Mouse (Mus musculus) embryonic facial prominence, embryonic 14.5 days (tissue): ENCODE data around the gene Csgalnact2. TPM values are rescaled to one million over a fixed set of nuclear protein-coding genes. Genes with fewer than 3 reads are reported as not detected.

ENCODE experiments used
- ATAC-seq: fragments of 200-750 bp; cut with Nextera tagmentation; 2 replicates; pipeline ENCODE4 v1.8.0; 2017; ENCODE audit warnings: low read depth, moderate number of reproducible peaks, moderate TSS enrichment
- DNase-seq: peaks from one replicate; pipeline ENCODE4 v3.0.0-alpha.2; 2015; ENCODE audit warnings: low spot score
- H3K27ac ChIP-seq: fragments of 300-500 bp; sonication (generic); replicated peaks from 2 replicates; pipeline ENCODE4 v1.5.1; 2014; ENCODE audit warnings: low read depth, mild to moderate bottlenecking, low read length, moderate library complexity
- H3K27me3 ChIP-seq: fragments of 300-500 bp; sonication (generic); replicated peaks from 2 replicates; pipeline ENCODE4 v1.6.1; 2014; ENCODE audit warnings: low read length; ENCODE audit not compliant: control insufficient read depth, insufficient read depth
- H3K36me3 ChIP-seq: fragments of 300-500 bp; sonication (generic); 2 replicates; pipeline ENCODE4 v1.6.1; 2014; ENCODE audit warnings: low read length, mixed read lengths; ENCODE audit not compliant: control insufficient read depth, insufficient read depth
- H3K4me1 ChIP-seq: fragments of 300-500 bp; sonication (generic); 2 replicates; pipeline ENCODE4 v1.6.1; 2014; ENCODE audit warnings: antibody characterized with exemption, low read length; ENCODE audit not compliant: control insufficient read depth, insufficient read depth
- H3K4me2 ChIP-seq: fragments of 300-500 bp; sonication (generic); 2 replicates; pipeline ENCODE4 v1.6.1; 2014; ENCODE audit warnings: low read depth, mild to moderate bottlenecking, low read length, moderate library complexity, mixed read lengths
- H3K4me3 ChIP-seq: fragments of 300-500 bp; sonication (generic); 2 replicates; pipeline ENCODE4 v1.5.1; 2014; ENCODE audit warnings: low read depth, mild to moderate bottlenecking, low read length
- H3K9ac ChIP-seq: fragments of 300-500 bp; sonication (generic); 2 replicates; pipeline ENCODE4 v1.6.1; 2014; ENCODE audit warnings: low read depth, mild to moderate bottlenecking, low read length, moderate library complexity, mixed read lengths
- H3K9me3 ChIP-seq: fragments of 300-500 bp; sonication (generic); 2 replicates; pipeline ENCODE4 v1.6.1; 2016; ENCODE audit warnings: low read length; ENCODE audit not compliant: control insufficient read depth
- WGBS: fragments of 180-500 bp; shearing (Covaris S2); extraction: QIAGEN DNeasy Blood & Tissue Kit; methylation state at CpG from one replicate; pipeline ENCODE4 v1.1.7; 2014; 5-methylcytosine and 5-hydroxymethylcytosine counted together
- polyA plus RNA-seq: library from polyadenylated mRNA; unstranded; fragments of >200 nt; fragmentation: Nextera tagmentation; extraction: Ambion mirVana; gene quantifications from 2 replicates; pipeline ENCODE4 v1.2.1, GENCODE M21; 2014

Gene Csgalnact2
- polyA plus RNA-seq, 1 experiment from 2014 or later, result 21.2 TPM

DNA sequence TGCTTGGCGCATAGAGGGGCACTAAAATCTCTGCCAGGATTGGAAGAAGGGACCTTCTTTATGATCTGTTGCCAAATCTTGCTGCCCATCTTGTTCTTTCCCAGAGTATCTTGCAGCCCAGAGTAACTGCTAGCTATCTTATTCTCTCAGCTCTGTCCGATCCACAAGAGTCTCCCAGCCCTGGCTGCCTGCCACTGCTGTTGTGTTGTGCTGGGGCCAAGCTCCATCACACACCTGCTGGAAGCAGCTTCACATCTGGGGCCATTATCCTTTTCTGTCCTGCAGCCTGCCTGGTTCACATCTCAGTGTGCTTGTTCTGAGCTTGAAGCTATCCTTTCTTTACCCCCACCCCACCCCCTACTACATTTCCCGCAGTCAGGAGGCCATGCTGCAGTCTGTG, 62.7 kb downstream of the Csgalnact2 start:
- H3K9me3 ChIP-seq, result no peaks in the 10 kb centered on the region
- no peak overlapping the region for H3K4me3 ChIP-seq
- 72% methylated on average over 3 of the region's 3 CpGs for WGBS
- no peaks in the 10 kb centered on the region for H3K36me3 ChIP-seq
- H3K27me3 ChIP-seq, result no peaks in the 10 kb centered on the region
- DNase-seq (no peak), ATAC-seq (no peak)
- H3K9ac ChIP-seq, result no peak overlapping the region
- H3K4me2 ChIP-seq, result no peak overlapping the region
- 0 out of 2 replicates have a peak, but pooled peaks cover 8% of the 10 kb centered on the region for H3K4me1 ChIP-seq
- H3K27ac ChIP-seq, result no peak overlapping the region

DNA sequence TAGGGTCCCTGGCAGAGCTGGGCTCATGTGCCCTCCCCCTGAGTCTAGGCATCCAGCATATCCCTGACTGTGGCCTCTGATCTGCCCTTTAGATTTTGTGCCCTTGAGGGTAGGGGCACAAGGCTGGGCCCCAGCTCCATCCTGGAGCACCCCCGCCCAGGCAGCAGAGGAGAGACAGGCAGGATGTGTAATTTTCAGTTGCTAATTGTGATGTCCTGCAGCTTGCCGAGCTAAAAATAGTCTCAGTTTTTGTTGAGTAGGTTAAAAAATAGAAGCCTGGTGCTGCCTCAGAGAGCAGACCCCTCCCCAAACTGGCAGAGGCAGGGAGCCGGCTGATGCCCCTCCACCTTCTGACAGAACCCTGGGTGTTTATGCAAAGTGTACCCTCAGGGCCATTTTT, 64.8 kb downstream of the Csgalnact2 start:
- no peak overlapping the region for H3K4me2 ChIP-seq
- H3K9me3 ChIP-seq, result no peaks in the 10 kb centered on the region
- no peaks in the 10 kb centered on the region for H3K27me3 ChIP-seq
- H3K4me3 ChIP-seq, result no peak overlapping the region
- no peak for ATAC-seq
- no peaks in the 10 kb centered on the region for H3K36me3 ChIP-seq
- WGBS, result 37% methylated on average over 3 of the region's 3 CpGs
- H3K27ac ChIP-seq, result no peak overlapping the region; the same call in 1 of the 2 replicates
- 0 out of 2 replicates have a peak, but pooled peaks cover 8% of the 10 kb centered on the region for H3K4me1 ChIP-seq
- H3K9ac ChIP-seq, result 0 out of 2 replicates have a peak overlapping the region, but pooled peaks have one; percentile 25
- no peak for DNase-seq

DNA sequence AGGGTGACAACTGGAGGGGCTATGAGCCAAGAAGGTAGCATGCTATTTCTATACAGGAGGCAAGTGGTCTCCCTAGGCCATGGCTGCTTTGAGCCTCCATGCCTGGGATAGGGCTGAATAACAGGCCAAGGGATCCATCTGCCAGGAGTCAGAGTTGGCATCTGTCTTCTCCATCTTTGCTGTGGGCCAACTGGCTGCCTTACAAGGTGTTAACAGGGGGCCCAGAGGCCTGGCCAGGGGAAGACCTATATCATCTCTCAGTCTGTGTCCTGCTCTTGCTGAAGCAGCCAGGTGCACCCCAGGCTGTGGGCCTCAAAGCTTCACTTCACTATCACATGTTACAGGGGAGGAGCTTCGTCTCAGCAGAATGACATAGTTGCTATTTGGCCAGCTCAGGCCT, 66.8 kb downstream of the Csgalnact2 start:
- no peak overlapping the region for H3K4me2 ChIP-seq
- no peaks in the 10 kb centered on the region for H3K36me3 ChIP-seq
- no peak overlapping the region for H3K9ac ChIP-seq
- H3K4me3 ChIP-seq, result no peak overlapping the region
- H3K9me3 ChIP-seq, result no peaks in the 10 kb centered on the region
- no peak overlapping the region for H3K27ac ChIP-seq
- 0 out of 2 replicates have a peak, but pooled peaks cover 8% of the 10 kb centered on the region for H3K4me1 ChIP-seq
- DNase-seq, result no peak
- WGBS, result 81% methylated on average over 1 of the region's 1 CpGs
- no peak for ATAC-seq
- H3K27me3 ChIP-seq, result peaks cover under 1% of the 10 kb centered on the region; the same call in 1 of the 2 replicates

DNA sequence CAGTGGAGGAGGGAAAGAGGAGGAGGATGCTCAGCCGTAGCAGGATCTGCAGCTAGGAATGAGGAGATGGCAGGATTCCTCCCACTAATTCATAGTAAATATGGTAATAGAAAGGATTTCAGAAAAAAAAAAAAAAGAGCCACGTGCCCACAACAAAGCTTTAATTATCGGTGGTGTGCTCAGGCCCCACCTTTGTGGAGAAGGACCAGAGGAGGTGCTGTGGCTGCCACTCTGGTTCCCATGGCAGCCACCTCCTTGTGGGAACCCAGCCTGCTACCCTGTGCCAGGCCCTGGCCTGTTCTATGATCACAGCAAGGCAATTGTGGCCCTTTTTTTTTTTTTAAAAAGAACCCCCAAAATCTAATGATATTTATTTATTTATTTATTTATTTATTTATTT, 67.5 kb downstream of the Csgalnact2 start:
- WGBS, result 82% methylated on average over 3 of the region's 3 CpGs
- H3K4me2 ChIP-seq, result no peak overlapping the region
- DNase-seq, result no peak
- ATAC-seq, result no peak
- peaks cover 7% of the 10 kb centered on the region for H3K27me3 ChIP-seq
- peaks cover 12% of the 10 kb centered on the region; the same call in 1 of the 2 replicates for H3K4me1 ChIP-seq
- no peak overlapping the region for H3K27ac ChIP-seq
- no peak overlapping the region for H3K9ac ChIP-seq
- no peaks in the 10 kb centered on the region for H3K36me3 ChIP-seq
- H3K4me3 ChIP-seq, result no peak overlapping the region
- no peaks in the 10 kb centered on the region for H3K9me3 ChIP-seq

DNA sequence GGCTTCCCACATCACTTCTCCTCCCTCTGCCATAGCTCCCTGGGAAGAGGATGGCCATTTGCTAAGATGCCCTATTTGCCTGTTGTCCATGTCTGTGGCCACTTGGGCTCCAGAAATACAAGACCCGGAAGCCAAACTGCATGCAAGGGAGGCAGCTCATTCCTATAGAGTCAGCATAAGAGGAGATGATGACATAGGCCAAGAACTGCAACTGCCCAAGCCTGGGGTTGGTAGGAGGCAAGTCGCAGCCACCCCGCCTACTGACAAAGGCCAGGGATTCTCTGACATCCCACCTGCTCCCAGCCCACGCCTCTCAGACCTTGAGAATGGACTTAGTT, 68.0 kb downstream of the Csgalnact2 start:
- 89% methylated on average over 4 of the region's 4 CpGs for WGBS
- ATAC-seq, result no peak
- Histone ChIP-seq H3K4me3 (no peak overlapping the region), H3K27me3 (peaks cover 12% of the 10 kb centered on the region), H3K27ac (no peak overlapping the region), H3K9ac (no peak overlapping the region), H3K4me2 (no peak overlapping the region), H3K36me3 (no peaks in the 10 kb centered on the region), H3K9me3 (no peaks in the 10 kb centered on the region), H3K4me1 (peaks cover 15% of the 10 kb centered on the region; the same call in 1 of the 2 replicates)
- DNase-seq, result no peak

DNA sequence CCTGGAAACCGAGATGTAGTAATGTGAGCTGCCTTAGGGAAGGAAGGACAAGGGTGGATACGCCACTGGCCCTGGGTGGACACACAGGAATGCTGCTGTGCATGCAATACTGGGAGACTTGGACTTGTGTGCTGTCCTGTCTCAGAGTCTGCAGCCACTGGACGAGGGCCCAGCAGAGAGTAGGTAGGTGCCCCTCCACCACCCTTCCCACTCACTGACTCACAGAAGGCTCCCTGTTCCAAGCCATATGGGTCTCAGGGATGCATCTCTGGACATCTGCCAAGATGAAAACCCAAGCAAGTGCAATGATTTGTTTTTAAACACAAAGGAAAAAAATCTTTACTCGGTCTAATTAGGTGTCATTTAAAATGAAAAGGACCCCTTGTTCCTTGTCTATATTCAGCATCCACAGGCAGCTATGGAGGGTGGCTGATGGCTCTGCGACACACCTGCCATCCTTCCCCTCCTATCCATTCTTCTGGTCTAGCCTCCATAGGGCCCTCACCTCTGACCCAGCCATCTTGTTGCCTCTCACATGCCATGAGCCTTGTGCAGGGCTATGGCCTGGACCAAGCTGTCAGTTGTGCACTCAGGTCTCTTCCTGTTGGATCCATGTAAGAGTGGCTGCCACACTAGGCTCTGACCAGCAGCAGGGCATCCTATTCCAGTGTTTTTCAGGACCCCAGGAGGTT, 68.5 kb downstream of the Csgalnact2 start:
- Histone ChIP-seq H3K4me3 (no peak overlapping the region), H3K27ac (no peak overlapping the region), H3K36me3 (no peaks in the 10 kb centered on the region), H3K27me3 (peaks cover 17% of the 10 kb centered on the region), H3K4me1 (peaks cover 15% of the 10 kb centered on the region; the same call in 1 of the 2 replicates), H3K9me3 (no peaks in the 10 kb centered on the region), H3K9ac (no peak overlapping the region), H3K4me2 (no peak overlapping the region)
- ATAC-seq (no peak), DNase-seq (no peak)
- WGBS, result 62% methylated on average over 5 of the region's 5 CpGs

DNA sequence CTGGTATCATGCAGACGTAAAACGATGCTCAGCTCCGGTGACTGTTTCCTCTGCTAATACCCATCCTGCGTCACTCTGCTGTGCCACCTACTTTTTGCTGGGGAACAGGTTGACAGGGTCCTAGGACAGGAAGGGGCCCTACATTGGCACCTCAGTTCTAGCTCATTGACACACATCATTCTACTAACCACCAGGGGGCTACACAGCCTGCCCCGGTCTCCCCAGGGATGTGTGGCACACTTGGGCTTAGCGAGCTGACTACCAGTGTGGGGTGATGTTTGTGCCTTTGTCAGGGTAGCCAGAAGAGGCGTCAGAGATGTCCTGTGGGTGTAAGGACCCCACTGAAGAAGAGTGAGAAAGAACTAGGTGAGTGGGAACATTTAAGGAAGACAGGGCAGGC, 71.2 kb downstream of the Csgalnact2 start:
- peaks cover 28% of the 10 kb centered on the region for H3K27me3 ChIP-seq
- no peak for DNase-seq

DNA sequence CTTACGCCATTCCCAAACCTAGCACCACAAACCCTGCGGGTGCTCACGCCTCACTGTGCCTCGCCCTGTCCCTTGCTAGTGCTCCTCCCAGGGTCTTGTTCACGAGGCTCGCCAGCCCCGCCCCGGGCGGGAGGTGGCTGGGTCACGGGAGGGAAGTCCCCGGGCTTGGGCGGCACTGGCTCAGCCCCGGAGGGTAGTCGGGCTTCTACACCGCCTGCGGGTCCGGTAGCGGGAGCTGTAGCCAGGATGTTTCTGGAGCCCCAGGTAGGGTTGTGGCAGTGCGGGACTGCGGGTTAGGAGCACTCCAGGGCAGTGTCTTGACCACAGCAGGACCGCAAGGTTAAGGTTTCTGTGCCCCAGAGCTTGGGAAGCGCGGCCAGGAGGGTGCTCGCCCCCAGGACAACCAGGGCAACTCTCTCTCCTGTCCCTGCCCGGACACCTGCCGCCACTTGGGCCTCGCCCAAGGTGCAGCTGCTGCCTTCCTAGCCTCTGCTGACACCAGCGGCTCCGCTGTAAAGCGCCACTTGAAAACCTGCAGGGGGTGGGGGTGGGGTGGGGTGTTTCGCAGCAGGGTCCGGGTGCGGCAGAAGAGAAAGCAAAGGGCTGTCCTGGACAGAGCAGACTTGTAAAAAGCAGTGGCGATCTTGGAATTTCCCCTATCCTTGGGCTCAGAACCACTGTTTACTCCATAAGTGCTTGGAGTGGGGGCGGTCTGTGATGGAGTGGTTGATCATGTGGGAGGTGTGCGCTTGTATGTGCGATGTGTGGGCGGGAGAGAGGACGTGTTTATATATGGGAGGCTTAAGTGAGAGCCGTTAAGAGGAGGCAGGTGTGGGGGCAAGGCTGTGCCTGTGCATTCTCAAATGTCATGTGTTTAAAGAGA, 72.5 kb downstream of the Csgalnact2 start:
- Histone ChIP-seq H3K4me1 (peaks cover 7% of the 10 kb centered on the region; the same call in 1 of the 2 replicates), H3K4me2 (peak overlapping the region; percentile 57), H3K4me3 (peak overlapping the region; percentile 35), H3K27ac (no peak overlapping the region), H3K9me3 (no peaks in the 10 kb centered on the region), H3K36me3 (no peaks in the 10 kb centered on the region), H3K9ac (0 out of 2 replicates have a peak overlapping the region, but pooled peaks have one; percentile 42), H3K27me3 (peaks cover 28% of the 10 kb centered on the region)
- 2% methylated on average over 31 of the region's 40 CpGs for WGBS
- ATAC-seq (peak; percentile 63), DNase-seq (peak; percentile 56)

More for the DNA sequence above, 71.2 kb downstream of the Csgalnact2 start:
- H3K27ac ChIP-seq, result no peak overlapping the region
- H3K9ac ChIP-seq, result no peak overlapping the region
- no peak overlapping the region for H3K4me2 ChIP-seq
- ATAC-seq, result no peak
- no peaks in the 10 kb centered on the region for H3K36me3 ChIP-seq
- 64% methylated on average over 7 of the region's 7 CpGs for WGBS
- H3K4me3 ChIP-seq, result no peak overlapping the region
- no peaks in the 10 kb centered on the region for H3K9me3 ChIP-seq
- peaks cover 7% of the 10 kb centered on the region; the same call in 1 of the 2 replicates for H3K4me1 ChIP-seq
